Mouse (Mus musculus): ENCODE data around the gene Smco4.

DNA sequence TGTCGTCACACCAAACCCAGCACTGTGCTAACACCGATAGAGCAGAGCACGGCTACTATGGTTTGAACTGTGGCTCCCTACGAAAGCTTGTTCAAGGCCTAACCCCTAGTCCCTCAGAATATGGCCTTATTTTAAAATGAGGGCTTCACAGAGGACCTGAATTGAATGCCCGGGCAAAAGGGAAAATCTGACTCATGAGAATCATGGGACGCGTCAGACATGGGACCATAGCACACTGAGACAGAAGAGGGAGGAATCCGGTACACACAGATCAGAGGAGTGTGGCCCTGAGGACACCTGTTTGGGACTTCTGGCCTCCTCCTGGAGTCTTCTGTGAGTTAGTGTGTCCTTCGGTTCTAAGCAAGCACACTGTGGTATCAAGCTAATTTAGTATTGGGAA is 85.7 kb downstream of the Smco4 start:
- TF ChIP-seq GATA1 (IDR thresholded peaks at IDR 0.05; ENCODE audit: low read length), result no peak
- no peak for TF ChIP-seq TAL1 (IDR thresholded peaks at IDR 0.05; ENCODE audit: low read length)
